Mouse (Mus musculus) heart, adult 2 months (tissue): ENCODE measurements around the gene Unc45a. TPM values are rescaled to one million over a fixed set of nuclear protein-coding genes. Genes with fewer than 3 reads are reported as not detected.
"Not testable (repeated sequence)": the region's sequence is repeated elsewhere in the genome, so short reads cannot be mapped to it uniquely, and the experiment has no call there.

Source experiments
- DNase-seq, 2 experiments: peaks; one replicate each; pipeline ENCODE4 v3.0.0; 2021
- H3K27ac ChIP-seq: fragments of 200-600 bp; 2 replicates; pipeline ENCODE4 v1.8.1; 2022
- H3K27me3 ChIP-seq: fragments of 200-500 bp; 2 replicates; pipeline ENCODE4 v1.6.1; 2012; ENCODE audit warnings: mild to moderate bottlenecking, low read length, inconsistent platforms, mixed read lengths; ENCODE audit not compliant: control insufficient read depth, insufficient read depth
- H3K36me3 ChIP-seq: fragments of 200-500 bp; 2 replicates; pipeline ENCODE4 v1.6.1; 2012; ENCODE audit warnings: low read length, inconsistent platforms; ENCODE audit not compliant: control insufficient read depth, insufficient read depth
- H3K4me1 ChIP-seq: fragments of 200-500 bp; 2 replicates; pipeline ENCODE4 v1.6.1; 2011; ENCODE audit warnings: low read length; ENCODE audit not compliant: control insufficient read depth, insufficient read depth
- H3K4me3 ChIP-seq: fragments of 200-600 bp; 2 replicates; pipeline ENCODE4 v1.8.1; 2022
- H3K79me2 ChIP-seq: fragments of 200-500 bp; replicated peaks from 2 replicates; pipeline ENCODE4 v1.6.1; 2012; ENCODE audit warnings: mild to moderate bottlenecking, inconsistent platforms, low read length, moderate library complexity, mixed read lengths; ENCODE audit not compliant: control insufficient read depth, insufficient read depth
- H3K9ac ChIP-seq: fragments of 200-500 bp; 2 replicates; pipeline ENCODE4 v1.6.1; 2012; ENCODE audit warnings: low read depth, mild to moderate bottlenecking, control low read depth, inconsistent platforms, low read length, mixed read lengths
- CTCF ChIP-seq: fragments of 200-600 bp; IDR thresholded peaks from 2 replicates; pipeline ENCODE4 v1.8.1; 2022; ENCODE audit warnings: antibody characterized with exemption, mild to moderate bottlenecking, moderate library complexity
- EP300 ChIP-seq: fragments of 200-500 bp; IDR thresholded peaks from 2 replicates; pipeline ENCODE4 v1.6.1; 2011; ENCODE audit warnings: low read depth, low read length, control low read depth; ENCODE audit not compliant: insufficient read depth
- POLR2A ChIP-seq: fragments of 200-500 bp; IDR thresholded peaks from 2 replicates; pipeline ENCODE4 v1.6.1; 2011; ENCODE audit warnings: mild to moderate bottlenecking, low read depth, low read length, control low read depth; ENCODE audit not compliant: insufficient read depth
- WGBS: fragments of 180-500 bp; shearing (Covaris S2); methylation state at CpG from one replicate; pipeline ENCODE4 v1.1.7; 2018; 5-methylcytosine and 5-hydroxymethylcytosine counted together
- intact Hi-C: fragments of 180-260 bp; cut with DNase I; formaldehyde crosslinking; loops from one replicate; pipeline ENCODE4 v1.15.1; 2025
- polyA plus RNA-seq: library from polyadenylated mRNA; depleted of rRNA; stranded (reverse); fragments of >200 nt; gene quantifications from 2 replicates; pipeline ENCODE4 v1.2.3, GENCODE M21; 2012
- total RNA-seq, 2 experiments: library from RNA; stranded (reverse); gene quantifications; 2 replicates each; pipeline ENCODE4 v1.2.3; 2021

Unc45a gene
- total and polyA plus RNA-seq, 3 experiments: 15.8 to 24.0 (median 16.8) TPM

DNA sequence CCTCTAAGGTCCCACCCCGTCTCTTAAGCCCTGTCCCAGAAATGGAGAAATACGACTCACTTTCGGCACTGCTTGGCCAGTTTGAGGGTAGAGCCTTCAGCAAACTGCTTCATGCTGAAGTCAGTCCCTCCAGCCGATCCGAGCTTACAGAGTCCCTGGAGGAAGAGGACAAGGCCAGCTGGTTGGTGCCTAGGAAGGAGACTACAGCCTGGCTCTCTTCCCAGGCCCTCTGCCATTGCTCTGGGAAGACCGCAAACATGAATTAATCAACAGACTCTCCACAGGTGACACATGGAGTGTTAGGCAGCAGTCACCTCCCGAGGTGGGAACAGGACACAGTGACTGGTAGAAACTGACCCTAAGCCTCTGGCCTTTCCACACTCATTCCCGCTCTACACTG, 10.5 kb downstream of the Unc45a start:
- no peaks in the 10 kb centered on the region for H3K4me1 ChIP-seq
- WGBS: 80% methylated on average over 8 of the region's 8 CpGs
- no peak overlapping the region for H3K9ac ChIP-seq
- H3K27me3 ChIP-seq: no peaks in the 10 kb centered on the region
- TF ChIP-seq POLR2A (no peak), CTCF (no peak), EP300 (no peak)
- H3K79me2 ChIP-seq: no peaks in the 10 kb centered on the region
- intact Hi-C loops: no loop called here
- no peak overlapping the region for H3K27ac ChIP-seq
- no peak overlapping the region for H3K4me3 ChIP-seq
- DNase-seq: no peak
- no peaks in the 10 kb centered on the region for H3K36me3 ChIP-seq

DNA sequence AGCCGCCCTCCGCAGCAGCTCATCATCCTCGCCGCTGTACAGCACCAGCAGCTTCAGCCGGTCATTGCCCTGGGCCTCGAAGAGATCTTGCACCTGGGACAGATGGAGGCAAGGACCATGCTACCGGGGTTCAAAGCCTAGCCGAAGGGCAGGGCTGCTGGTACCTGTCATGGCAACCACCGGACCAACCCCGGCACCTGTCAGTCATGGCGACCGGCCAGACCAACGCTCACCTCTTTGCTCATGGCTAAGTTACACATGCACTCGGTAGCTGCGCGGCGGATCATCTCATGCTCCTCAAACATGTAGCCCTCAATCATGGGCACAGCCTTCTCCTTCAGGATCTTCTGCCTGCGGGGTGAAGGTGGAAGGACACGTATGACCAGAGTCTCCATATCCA, 14.7 kb downstream of the Unc45a start:
- DNase-seq: no peak
- no peaks in the 10 kb centered on the region for H3K36me3 ChIP-seq
- TF ChIP-seq EP300: no peak
- TF ChIP-seq CTCF: no peak
- TF ChIP-seq POLR2A: no peak
- intact Hi-C loops: no loop called here
- H3K79me2 ChIP-seq: no peaks in the 10 kb centered on the region
- no peak overlapping the region for H3K4me3 ChIP-seq
- WGBS: 97% methylated on average over 19 of the region's 19 CpGs
- H3K27me3 ChIP-seq: no peaks in the 10 kb centered on the region
- no peak overlapping the region for H3K9ac ChIP-seq
- H3K4me1 ChIP-seq: peaks cover 3% of the 10 kb centered on the region; the same call in 1 of the 2 replicates
- no peak overlapping the region for H3K27ac ChIP-seq

DNA sequence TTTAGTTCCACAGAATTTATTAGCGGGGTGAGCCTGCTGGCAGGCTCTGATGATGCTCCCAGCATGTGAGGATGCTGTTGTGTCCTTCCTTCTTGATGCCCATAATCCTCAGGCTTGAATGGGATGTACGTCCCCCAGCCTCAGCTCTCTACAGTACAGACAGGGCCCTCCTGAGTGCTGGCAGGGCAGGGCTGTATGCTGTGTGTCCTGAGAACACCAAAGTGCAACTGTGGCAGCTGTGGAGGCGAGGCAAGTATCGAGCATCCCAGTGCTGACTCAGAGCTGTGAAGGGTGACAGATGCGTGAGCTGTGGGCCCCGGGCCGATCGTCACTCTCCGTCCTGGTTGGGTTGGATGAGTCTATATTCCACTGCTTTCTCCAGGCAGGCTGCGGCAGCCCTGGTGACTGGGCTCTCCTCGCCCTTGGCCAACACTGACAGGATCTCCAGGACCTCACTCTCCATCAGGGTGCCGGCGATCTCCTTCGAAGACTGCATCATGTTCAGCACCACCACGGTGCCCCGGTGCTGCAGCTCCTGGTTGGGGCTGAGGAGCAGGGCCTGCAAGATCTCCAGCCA, 15.4 kb downstream of the Unc45a start:
- no peak overlapping the region for H3K4me3 ChIP-seq
- TF ChIP-seq EP300: no peak
- TF ChIP-seq POLR2A: no peak
- no peak for TF ChIP-seq CTCF
- 94% methylated on average over 16 of the region's 16 CpGs for WGBS
- H3K27me3 ChIP-seq: no peaks in the 10 kb centered on the region
- no peaks in the 10 kb centered on the region for H3K79me2 ChIP-seq
- H3K36me3 ChIP-seq: no peaks in the 10 kb centered on the region
- H3K4me1 ChIP-seq: peaks cover 3% of the 10 kb centered on the region; the same call in 1 of the 2 replicates
- no peak overlapping the region for H3K9ac ChIP-seq
- no peak for DNase-seq
- intact Hi-C loops: no loop called here
- no peak overlapping the region; the same call in 1 of the 2 replicates for H3K27ac ChIP-seq

DNA sequence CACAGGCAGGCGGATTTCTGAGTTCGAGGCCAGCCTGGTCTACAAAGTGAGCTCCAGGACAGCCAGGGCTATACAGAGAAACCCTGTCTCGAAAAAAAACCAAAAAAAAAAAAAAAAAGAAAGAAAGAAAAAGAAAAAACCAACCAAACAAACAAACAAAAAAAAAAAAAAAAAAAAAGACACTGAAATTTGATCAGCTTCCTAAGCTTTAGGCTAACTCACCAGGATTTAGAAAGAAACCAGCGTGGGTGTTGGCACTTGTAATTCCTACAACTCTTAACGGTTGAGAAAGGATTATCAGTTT, 16.0 kb downstream of the Unc45a start:
- H3K9ac ChIP-seq: not testable (repeated sequence)
- intact Hi-C loops: loop anchor here (1.0 kb wide), 1 partner anchor 17 kb away; the partner anchor contains the start of gene Unc45a
- WGBS: 39% methylated on average over 4 of the region's 5 CpGs

DNA sequence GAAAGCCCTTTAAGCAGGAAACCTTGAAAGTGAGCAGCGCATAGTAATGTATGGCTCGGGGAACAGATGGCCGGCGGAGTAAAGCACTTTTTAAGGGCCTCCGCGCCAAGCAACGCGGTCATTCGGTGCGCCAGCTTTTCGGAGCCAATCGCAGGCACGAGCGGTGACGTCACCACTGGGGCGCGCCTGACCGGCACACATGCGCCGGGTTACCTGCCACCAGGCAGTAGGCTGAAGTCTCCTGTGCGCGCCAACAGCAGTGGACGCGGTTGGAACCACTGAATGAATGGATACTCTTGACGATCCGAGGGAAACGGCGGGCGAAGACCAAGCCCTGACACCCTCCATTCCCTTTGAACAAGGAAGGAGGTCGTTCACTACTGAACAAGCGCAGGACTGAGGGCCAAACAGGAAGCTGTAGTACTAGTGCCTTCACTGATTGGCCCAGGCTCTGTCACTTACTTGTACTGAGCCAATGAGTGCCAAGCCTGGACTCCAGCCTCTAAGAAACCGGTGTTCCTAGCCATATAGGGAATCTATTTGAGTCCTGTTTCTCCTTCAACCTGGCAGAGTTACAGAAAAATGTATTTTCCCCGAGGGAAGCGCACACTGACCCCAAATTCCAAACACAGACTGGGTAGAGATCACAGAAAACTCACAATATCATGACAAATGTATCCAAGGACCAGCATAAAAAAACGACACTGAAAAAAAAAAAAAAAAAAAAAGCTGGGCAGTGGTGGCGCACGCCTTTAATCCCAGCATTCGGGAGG, 16.6 kb downstream of the Unc45a start, which contains the start of gene Rccd1:
Gene Rccd1 (minus strand): TSS at position 412 of the 773 bp plus-strand sequence.
- Histone ChIP-seq H3K79me2 (no peaks in the 10 kb centered on the region), H3K9ac (peak within 1 kb of the TSS; percentile 79), H3K27me3 (no peaks in the 10 kb centered on the region), H3K4me3 (peak within 1 kb of the TSS; percentile 64), H3K4me1 (peaks cover 3% of the 10 kb centered on the region; the same call in 1 of the 2 replicates), H3K36me3 (no peaks in the 10 kb centered on the region), H3K27ac (peak within 1 kb of the TSS; percentile 99)
- WGBS: under 1% methylated on average over 38 of the region's 38 CpGs
- intact Hi-C loops: loop anchor here (1.0 kb wide), 1 partner anchor 17 kb away; the partner anchor contains the start of gene Unc45a
- peak; percentile 95 to 96 for DNase-seq
- TF ChIP-seq CTCF: no peak
- peak; percentile 89 for TF ChIP-seq EP300
- TF ChIP-seq POLR2A: peak; percentile 93

More for the DNA sequence above, 16.0 kb downstream of the Unc45a start:
- H3K4me1 ChIP-seq, DNase-seq, H3K79me2 ChIP-seq, H3K27me3 ChIP-seq, H3K36me3 ChIP-seq, H3K4me3 ChIP-seq: not testable (repeated sequence)
- H3K27ac ChIP-seq: peak overlapping the region; percentile 99

DNA sequence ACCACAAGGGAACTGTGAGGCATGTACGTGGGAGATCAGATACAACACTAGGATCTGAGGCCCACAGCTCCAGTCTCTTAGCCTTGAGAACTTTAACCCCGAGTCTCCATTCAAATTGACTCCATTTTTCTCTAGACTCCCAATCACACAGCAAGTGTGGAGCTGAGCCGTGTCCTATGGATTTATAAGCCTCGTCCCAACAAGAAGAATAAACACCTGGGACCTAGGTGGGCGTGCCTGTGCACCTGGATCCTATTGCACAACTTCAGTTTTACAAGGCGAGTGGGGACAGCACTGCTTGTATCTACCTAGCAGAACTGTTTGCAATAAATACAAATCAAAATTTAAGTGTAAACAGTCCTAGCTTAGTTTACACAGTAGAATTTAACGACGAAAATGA, 17.5 kb downstream of the Unc45a start:
- intact Hi-C loops: loop anchor here (1.0 kb wide), 1 partner anchor 29 kb away; the partner anchor contains the start of gene Prc1
- H3K27me3 ChIP-seq: no peaks in the 10 kb centered on the region
- TF ChIP-seq CTCF (no peak), EP300 (no peak), POLR2A (no peak)
- H3K4me3 ChIP-seq: peak overlapping the region; percentile 64
- H3K4me1 ChIP-seq: peaks cover 3% of the 10 kb centered on the region; the same call in 1 of the 2 replicates
- no peak for DNase-seq
- H3K9ac ChIP-seq: peak overlapping the region; percentile 79
- peak overlapping the region; percentile 99 for H3K27ac ChIP-seq
- 22% methylated on average over 8 of the region's 8 CpGs for WGBS
- no peaks in the 10 kb centered on the region for H3K79me2 ChIP-seq
- no peaks in the 10 kb centered on the region for H3K36me3 ChIP-seq
